Mouse (Mus musculus): Measurements from ENCODE around the gene Cdc42bpg. TPM values are rescaled to one million over a fixed set of nuclear protein-coding genes. Genes with fewer than 3 reads are reported as not detected.
A peak's percentile ranks its signal among the peaks of the same experiment; 100 is the strongest.

The Cdc42bpg gene
- polyA plus RNA-seq, 1 experiment from 2014 or later = 1.8 TPM

DNA sequence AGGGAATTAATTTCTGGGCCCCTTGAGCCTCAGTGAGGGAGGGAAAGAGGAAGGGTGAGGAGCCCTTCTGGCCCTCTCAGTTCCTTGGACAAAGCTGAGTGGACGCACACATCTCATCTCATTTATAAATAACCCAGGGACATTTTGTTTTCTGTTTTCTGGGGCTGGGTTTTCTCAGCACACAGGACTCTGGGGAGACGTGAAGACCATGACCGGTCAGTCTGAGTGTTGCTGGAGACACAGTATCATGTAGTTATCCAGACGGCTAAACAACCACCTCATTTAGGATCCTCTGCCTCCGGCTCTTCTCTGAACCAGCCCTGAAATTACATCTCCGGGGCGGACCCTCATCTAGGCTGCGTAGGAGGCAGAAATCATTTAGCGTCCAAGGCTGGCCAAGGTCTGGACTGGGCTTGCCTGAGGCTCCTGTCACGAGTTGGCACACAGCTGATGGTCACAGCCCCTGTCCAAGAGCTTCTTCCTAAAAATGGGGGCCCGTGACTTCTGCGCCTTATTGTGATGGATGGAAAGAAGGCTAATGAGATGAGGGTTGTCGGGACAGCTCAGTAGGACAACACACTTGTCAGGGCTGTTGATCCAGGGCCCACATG is 32.2 kb upstream of the Cdc42bpg start:
- H3K4me2 ChIP-seq (replicated peaks; ENCODE audit: low read depth) = no peak overlapping the region
- TF ChIP-seq CTCF (IDR thresholded peaks at IDR 0.05; ENCODE audit: low read depth) = no peak
- WGBS = 87% methylated on average over 13 of the region's 13 CpGs
- no peak overlapping the region for H3K9ac ChIP-seq (ENCODE audit: low read depth, low read length)
- H3K27ac ChIP-seq (ENCODE audit: low read depth, low read length) = no peak overlapping the region
- no peaks in the 10 kb centered on the region for H3K27me3 ChIP-seq (replicated peaks; ENCODE audit: control insufficient read depth, insufficient read depth, low read length)
- H3K9me3 ChIP-seq (ENCODE audit: control insufficient read depth) = no peaks in the 10 kb centered on the region
- peaks cover 11% of the 10 kb centered on the region for H3K4me1 ChIP-seq (replicated peaks; ENCODE audit: control insufficient read depth, insufficient read depth, low read length)
- no peak for ATAC-seq
- H3K36me3 ChIP-seq (ENCODE audit: control insufficient read depth, insufficient read depth) = no peaks in the 10 kb centered on the region; the same call in 1 of the 2 replicates
- no peak overlapping the region for H3K4me3 ChIP-seq (ENCODE audit: low read depth, low read length)

DNA sequence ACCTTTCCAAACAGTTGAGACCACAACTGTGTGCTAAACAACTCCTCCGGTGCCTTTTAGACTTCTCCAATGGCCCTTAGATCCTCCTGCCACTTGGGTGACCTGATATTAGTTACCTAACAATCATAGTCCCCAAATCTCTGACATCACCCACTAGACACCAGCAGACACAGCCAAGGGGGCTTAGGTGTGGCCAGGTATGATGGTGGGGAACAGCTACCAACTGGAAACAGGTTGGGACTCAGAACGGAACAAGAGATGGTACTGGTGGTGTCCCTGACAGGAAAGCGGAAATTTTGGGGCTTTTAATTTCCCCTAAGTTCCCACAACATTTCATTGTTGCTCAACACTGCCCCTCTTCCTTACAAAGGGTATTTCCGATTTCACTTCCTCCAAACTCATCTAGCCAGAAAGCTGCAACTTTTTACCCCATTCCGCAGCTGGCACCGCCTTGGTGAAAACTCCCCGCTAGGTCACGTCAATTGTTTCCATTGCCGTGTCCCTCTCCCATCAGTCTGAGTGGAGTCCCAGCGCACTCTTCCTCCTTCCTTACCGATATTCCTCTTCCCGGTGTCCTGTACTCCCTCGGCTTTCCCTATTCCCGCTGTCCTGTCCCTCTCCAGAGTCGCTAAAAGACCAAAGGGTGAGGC is 30.4 kb upstream of the Cdc42bpg start:
- peak overlapping the region; percentile 75 for H3K27ac ChIP-seq (ENCODE audit: low read depth, low read length)
- TF ChIP-seq CTCF (IDR thresholded peaks at IDR 0.05; ENCODE audit: low read depth) = no peak
- no peaks in the 10 kb centered on the region for H3K9me3 ChIP-seq (ENCODE audit: control insufficient read depth)
- peak overlapping the region; percentile 83 for H3K4me2 ChIP-seq (replicated peaks; ENCODE audit: low read depth)
- H3K4me1 ChIP-seq (replicated peaks; ENCODE audit: control insufficient read depth, insufficient read depth, low read length) = peaks cover 23% of the 10 kb centered on the region
- peak overlapping the region; percentile 48 for H3K9ac ChIP-seq (ENCODE audit: low read depth, low read length)
- ATAC-seq = no peak
- H3K36me3 ChIP-seq (ENCODE audit: control insufficient read depth, insufficient read depth) = peaks cover 5% of the 10 kb centered on the region; the same call in 1 of the 2 replicates
- 6% methylated on average over 15 of the region's 15 CpGs for WGBS
- peak overlapping the region; percentile 90 for H3K4me3 ChIP-seq (ENCODE audit: low read depth, low read length)
- no peaks in the 10 kb centered on the region for H3K27me3 ChIP-seq (replicated peaks; ENCODE audit: control insufficient read depth, insufficient read depth, low read length)

DNA sequence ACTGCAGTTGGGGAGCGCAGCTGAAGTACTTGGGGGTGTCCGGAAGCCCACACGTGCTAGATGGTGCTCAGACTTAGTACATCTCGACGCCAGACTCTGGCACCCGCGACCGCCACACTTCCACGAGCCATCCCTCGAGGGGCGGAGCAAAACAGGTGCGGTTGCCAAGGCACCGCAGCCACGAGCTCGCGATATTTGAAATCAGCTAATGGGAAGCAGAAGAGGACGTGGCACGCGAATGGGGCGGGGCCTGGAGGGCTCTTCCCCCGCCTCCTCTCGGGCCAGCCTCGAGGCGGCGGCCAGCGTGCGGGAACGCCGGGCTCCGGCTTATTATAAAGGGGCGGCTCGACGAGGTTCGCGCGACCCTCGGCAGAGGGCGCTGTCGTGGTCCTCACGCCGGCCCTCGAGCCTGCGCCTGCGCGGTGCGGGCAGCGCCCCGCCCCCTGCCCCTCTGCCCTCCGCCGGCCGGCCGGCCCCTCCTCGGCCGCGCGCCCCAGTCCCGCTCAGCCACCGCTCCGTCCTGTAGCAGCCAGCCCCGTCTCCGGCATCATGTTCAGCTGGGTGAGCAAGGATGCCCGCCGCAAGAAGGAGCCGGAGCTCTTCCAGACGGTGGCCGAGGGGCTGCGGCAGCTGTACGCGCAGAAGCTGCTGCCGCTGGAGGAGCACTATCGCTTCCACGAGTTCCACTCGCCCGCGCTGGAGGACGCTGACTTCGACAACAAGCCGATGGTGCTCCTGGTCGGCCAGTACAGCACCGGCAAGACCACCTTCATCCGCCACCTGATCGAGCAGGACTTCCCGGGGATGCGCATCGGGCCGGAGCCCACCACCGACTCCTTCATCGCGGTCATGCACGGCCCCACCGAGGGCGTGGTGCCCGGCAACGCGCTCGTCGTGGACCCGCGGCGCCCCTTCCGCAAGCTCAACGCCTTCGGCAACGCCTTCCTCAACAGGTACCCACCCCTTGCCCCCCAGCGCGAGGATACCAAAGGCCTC is 29.5 kb upstream of the Cdc42bpg start, which contains the start of gene Ehd1:
TSS of gene Ehd1 (plus strand) at position 300 of the 996 bp plus-strand sequence.
- peak within 1 kb of the TSS; percentile 88 for H3K27ac ChIP-seq (ENCODE audit: low read depth, low read length)
- no peaks in the 10 kb centered on the region for H3K9me3 ChIP-seq (ENCODE audit: control insufficient read depth)
- H3K4me1 ChIP-seq (replicated peaks; ENCODE audit: control insufficient read depth, insufficient read depth, low read length) = peaks cover 21% of the 10 kb centered on the region
- peak; percentile 84 for ATAC-seq
- peaks cover 14% of the 10 kb centered on the region for H3K36me3 ChIP-seq (ENCODE audit: control insufficient read depth, insufficient read depth)
- H3K27me3 ChIP-seq (replicated peaks; ENCODE audit: control insufficient read depth, insufficient read depth, low read length) = no peaks in the 10 kb centered on the region
- under 1% methylated on average over 104 of the region's 106 CpGs for WGBS
- H3K9ac ChIP-seq (ENCODE audit: low read depth, low read length) = peak within 1 kb of the TSS; percentile 93
- peak within 1 kb of the TSS; percentile 83 for H3K4me2 ChIP-seq (replicated peaks; ENCODE audit: low read depth)
- TF ChIP-seq CTCF (IDR thresholded peaks at IDR 0.05; ENCODE audit: low read depth) = peak; percentile 76
- peak within 1 kb of the TSS; percentile 90 for H3K4me3 ChIP-seq (ENCODE audit: low read depth, low read length)

DNA sequence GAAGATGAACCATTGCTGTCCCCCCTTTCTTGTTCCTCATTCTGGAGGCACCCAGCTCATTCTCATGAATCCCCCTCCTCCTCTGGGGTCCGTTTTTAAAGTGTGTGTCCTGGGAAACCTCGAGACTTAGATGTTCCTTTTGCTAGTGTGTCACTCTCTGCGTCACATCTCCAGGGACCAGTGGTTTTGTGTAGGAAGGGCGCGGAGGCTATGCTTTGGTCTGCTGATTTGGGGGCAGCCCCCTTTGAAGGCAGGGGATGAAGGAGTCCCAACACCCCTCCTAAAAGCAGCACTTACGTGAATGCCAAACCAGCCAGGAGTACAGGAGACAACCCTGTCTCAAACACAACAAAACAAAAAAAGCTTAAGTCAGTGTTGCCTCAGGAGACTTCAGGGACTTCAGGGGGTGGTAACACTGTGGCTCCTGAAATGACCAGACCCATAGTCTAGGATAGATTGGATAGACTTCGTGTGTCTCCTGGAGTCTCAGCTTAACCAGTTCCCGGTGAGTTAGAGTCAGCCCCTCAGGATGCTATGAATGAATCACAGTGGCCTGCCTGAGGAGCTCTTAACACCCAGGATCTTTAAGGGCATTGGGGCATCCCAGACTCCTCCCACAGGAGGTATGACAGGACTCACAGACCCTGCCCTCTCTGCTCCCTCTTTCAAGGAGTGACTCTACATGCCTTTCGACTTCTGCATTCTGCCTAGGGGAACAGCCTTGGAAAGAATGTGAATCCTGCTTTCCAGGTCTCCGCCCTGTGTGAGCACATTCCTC is 28.4 kb upstream of the Cdc42bpg start:
- peaks cover 24% of the 10 kb centered on the region for H3K36me3 ChIP-seq (ENCODE audit: control insufficient read depth, insufficient read depth)
- ATAC-seq = peak; percentile 60
- H3K9ac ChIP-seq (ENCODE audit: low read depth, low read length) = peak overlapping the region; percentile 93
- H3K27me3 ChIP-seq (replicated peaks; ENCODE audit: control insufficient read depth, insufficient read depth, low read length) = no peaks in the 10 kb centered on the region
- peak overlapping the region; percentile 83 for H3K4me2 ChIP-seq (replicated peaks; ENCODE audit: low read depth)
- 0 out of 2 replicates have a peak, but pooled peaks cover 21% of the 10 kb centered on the region for H3K4me1 ChIP-seq (replicated peaks; ENCODE audit: control insufficient read depth, insufficient read depth, low read length)
- WGBS = 7% methylated on average over 10 of the region's 10 CpGs
- no peak for TF ChIP-seq CTCF (IDR thresholded peaks at IDR 0.05; ENCODE audit: low read depth)
- H3K27ac ChIP-seq (ENCODE audit: low read depth, low read length) = peak overlapping the region; percentile 88
- no peaks in the 10 kb centered on the region for H3K9me3 ChIP-seq (ENCODE audit: control insufficient read depth)
- peak overlapping the region; percentile 90 for H3K4me3 ChIP-seq (ENCODE audit: low read depth, low read length)

DNA sequence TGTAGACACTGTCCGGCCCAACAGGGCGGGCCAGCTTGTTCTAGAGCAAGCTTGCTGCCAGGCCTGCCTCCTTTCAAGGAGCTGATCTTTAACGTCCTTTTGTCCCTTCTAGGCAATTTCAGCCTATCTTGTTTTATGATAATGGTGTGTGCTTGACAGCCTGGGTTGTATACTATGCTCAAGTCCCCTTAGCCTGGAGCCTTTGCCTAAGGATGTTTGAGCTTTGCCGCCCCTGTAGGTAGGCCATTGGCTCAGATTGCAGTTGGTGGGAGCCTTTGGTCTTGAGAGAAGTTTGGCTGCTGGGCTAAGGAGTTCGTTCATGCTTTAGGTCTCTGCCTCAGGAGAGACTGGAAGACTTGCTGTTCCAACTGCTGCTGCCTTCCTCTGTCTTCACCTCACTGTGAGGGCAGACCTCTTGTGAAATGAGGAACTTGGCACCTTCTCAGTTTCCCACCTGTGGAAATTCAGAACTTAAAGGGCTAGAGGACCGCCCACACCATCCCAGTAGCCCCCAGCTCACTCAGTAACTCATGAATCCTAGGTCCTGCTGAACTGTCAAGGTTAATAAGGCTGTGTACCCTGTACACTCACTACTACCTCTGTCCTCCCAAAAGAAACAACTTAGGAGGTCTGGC is 27.7 kb upstream of the Cdc42bpg start:
- 0 out of 2 replicates have a peak, but pooled peaks cover 21% of the 10 kb centered on the region for H3K4me1 ChIP-seq (replicated peaks; ENCODE audit: control insufficient read depth, insufficient read depth, low read length)
- peak overlapping the region; percentile 90 for H3K4me3 ChIP-seq (ENCODE audit: low read depth, low read length)
- peak overlapping the region; percentile 54; the same call in 1 of the 2 replicates for H3K9ac ChIP-seq (ENCODE audit: low read depth, low read length)
- ATAC-seq = no peak
- peaks cover 25% of the 10 kb centered on the region for H3K36me3 ChIP-seq (ENCODE audit: control insufficient read depth, insufficient read depth)
- H3K4me2 ChIP-seq (replicated peaks; ENCODE audit: low read depth) = peak overlapping the region; percentile 83
- no peaks in the 10 kb centered on the region for H3K9me3 ChIP-seq (ENCODE audit: control insufficient read depth)
- whole genome bisulfite sequencing = 24% methylated on average over 6 of the region's 6 CpGs
- no peak for TF ChIP-seq CTCF (IDR thresholded peaks at IDR 0.05; ENCODE audit: low read depth)
- H3K27ac ChIP-seq (ENCODE audit: low read depth, low read length) = peak overlapping the region; percentile 88
- H3K27me3 ChIP-seq (replicated peaks; ENCODE audit: control insufficient read depth, insufficient read depth, low read length) = no peaks in the 10 kb centered on the region

Data from intestine, postnatal 0 days (tissue).